Mouse (Mus musculus) liver, embryonic 14.5 days (tissue): ENCODE results near the gene Plcb1.

ENCODE experiments used
- CTCF ChIP-seq: IDR thresholded peaks from 2 replicates; pipeline ENCODE4 v1.5.1; 2016; ENCODE audit warnings: antibody characterized with exemption, low read depth, control low read depth
- EP300 ChIP-seq: IDR thresholded peaks from 2 replicates; pipeline ENCODE4 v1.6.1; 2016; ENCODE audit warnings: antibody characterized with exemption, low read depth

- no peak for TF ChIP-seq EP300
- no peak for TF ChIP-seq CTCF
Observed at GRCm38 (mm10) chr2:135123057-135123456, 337.2 kb downstream of the Plcb1 start.
